Mouse (Mus musculus) lung, postnatal 36 days (tissue): Measurements from ENCODE around the gene Ace3.
A peak's percentile ranks its signal among the peaks of the same experiment; 100 is the strongest.

ENCODE experiments used
- DNase-seq: peaks from one replicate; pipeline ENCODE4 v3.0.0; 2022; ENCODE audit warnings: mixed read lengths

Ace3 gene

GRCm38 (mm10) chr11:105994375-105994774 is at the start of gene Ace3:
Gene Ace3, plus strand, starts transcription at chr11:105994675.
- no peak for DNase-seq

GRCm38 (mm10) chr11:105944770-105945672 is 49.5 kb upstream of the Ace3 start:
- peak; percentile 91 for DNase-seq

GRCm38 (mm10) chr11:105946694-105947154 is 47.8 kb upstream of the Ace3 start:
- DNase-seq, result peak; percentile 67

GRCm38 (mm10) chr11:105948255-105948654 is 46.2 kb upstream of the Ace3 start:
- DNase-seq, result peak; percentile 33

- DNase-seq, result peak; percentile 56
Measured at GRCm38 (mm10) chr11:105950519-105950918, 44.0 kb upstream of the Ace3 start.

GRCm38 (mm10) chr11:105951601-105952044 is 42.9 kb upstream of the Ace3 start:
- DNase-seq, result no peak

GRCm38 (mm10) chr11:105952111-105952510 is 42.4 kb upstream of the Ace3 start:
- no peak for DNase-seq

GRCm38 (mm10) chr11:105952911-105953386 is 41.5 kb upstream of the Ace3 start, which contains the start of gene Cyb561:
Gene Cyb561, minus strand, starts transcription at chr11:105953336.
- DNase-seq, result no peak

GRCm38 (mm10) chr11:105953402-105953801 is 41.1 kb upstream of the Ace3 start:
- DNase-seq, result peak; percentile 74

- DNase-seq, result no peak
Measured at GRCm38 (mm10) chr11:105955815-105956430, 38.6 kb upstream of the Ace3 start.

GRCm38 (mm10) chr11:105957501-105957900 is 37.0 kb upstream of the Ace3 start:
- DNase-seq, result no peak

GRCm38 (mm10) chr11:105958566-105958965 is 35.9 kb upstream of the Ace3 start:
- peak; percentile 49 for DNase-seq

GRCm38 (mm10) chr11:105959355-105959754 is 35.1 kb upstream of the Ace3 start:
- peak; percentile 70 for DNase-seq

GRCm38 (mm10) chr11:105964691-105965090 is 29.8 kb upstream of the Ace3 start:
- DNase-seq, result no peak

GRCm38 (mm10) chr11:105966288-105966687 is 28.2 kb upstream of the Ace3 start:
- no peak for DNase-seq

GRCm38 (mm10) chr11:105967741-105968574 is 26.5 kb upstream of the Ace3 start, which contains the start of gene Ace:
Gene Ace, plus strand, starts transcription at chr11:105967945.
- DNase-seq, result peak; percentile 67

GRCm38 (mm10) chr11:105968948-105969347 is 25.5 kb upstream of the Ace3 start:
- DNase-seq, result no peak

- peak; percentile 84 for DNase-seq
Measured at GRCm38 (mm10) chr11:105969516-105969915, 25.0 kb upstream of the Ace3 start.

GRCm38 (mm10) chr11:105974593-105974992 is 19.9 kb upstream of the Ace3 start:
- no peak for DNase-seq

- DNase-seq, result peak; percentile 49
Measured at GRCm38 (mm10) chr11:105975050-105975449, 19.4 kb upstream of the Ace3 start.

GRCm38 (mm10) chr11:105975636-105976035 is 18.8 kb upstream of the Ace3 start:
- no peak for DNase-seq

GRCm38 (mm10) chr11:105978232-105978631 is 16.2 kb upstream of the Ace3 start:
- no peak for DNase-seq

- DNase-seq, result peak; percentile 72
Measured at GRCm38 (mm10) chr11:105978634-105979033, 15.8 kb upstream of the Ace3 start.
